Mouse (Mus musculus) ES-Bruce4 (cell line): Measurements from ENCODE around the gene Troap. TPM values are rescaled to one million over a fixed set of nuclear protein-coding genes. Genes with fewer than 3 reads are reported as not detected.

Experiments
- H3K27ac ChIP-seq: 2 replicates; pipeline ENCODE4 v1.5.1; 2012; ENCODE audit warnings: low read length, inconsistent platforms; ENCODE audit not compliant: insufficient read depth
- H3K27me3 ChIP-seq: 2 replicates; pipeline ENCODE4 v1.6.1; 2012; ENCODE audit warnings: mild to moderate bottlenecking, low read length, inconsistent platforms; ENCODE audit not compliant: control insufficient read depth, poor library complexity, insufficient read depth, severe bottlenecking
- H3K36me3 ChIP-seq: 2 replicates; pipeline ENCODE4 v1.6.1; 2012; ENCODE audit warnings: inconsistent platforms, mild to moderate bottlenecking, low read length, moderate library complexity; ENCODE audit not compliant: control insufficient read depth, poor library complexity, insufficient read depth, severe bottlenecking
- H3K4me1 ChIP-seq: one replicate; pipeline ENCODE4 v1.8.1; 2011; ENCODE audit warnings: low read length; ENCODE audit not compliant: control insufficient read depth, insufficient read depth
- H3K4me3 ChIP-seq: 2 replicates; pipeline ENCODE4 v1.5.1; 2011; ENCODE audit warnings: low read depth, mild to moderate bottlenecking, low read length
- H3K9ac ChIP-seq: 2 replicates; pipeline ENCODE4 v1.6.1; 2012; ENCODE audit warnings: low read depth, mild to moderate bottlenecking, inconsistent platforms; ENCODE audit not compliant: poor library complexity, severe bottlenecking
- H3K9me3 ChIP-seq: replicated peaks from 2 replicates; pipeline ENCODE4 v1.6.1; 2012; ENCODE audit warnings: mild to moderate bottlenecking, low read length, inconsistent platforms; ENCODE audit not compliant: control insufficient read depth, poor library complexity, insufficient read depth, severe bottlenecking
- CTCF ChIP-seq: IDR thresholded peaks from one replicate; pipeline ENCODE4 v1.8.1; 2011; ENCODE audit warnings: low read depth, low read length
- EP300 ChIP-seq: IDR thresholded peaks from 2 replicates; pipeline ENCODE4 v1.6.1; 2011; ENCODE audit warnings: low read depth, low read length; ENCODE audit not compliant: insufficient read depth
- POLR2A ChIP-seq: IDR thresholded peaks from one replicate; pipeline ENCODE4 v1.8.1; 2011; ENCODE audit warnings: low read length; ENCODE audit not compliant: insufficient read depth
- polyA plus RNA-seq: library from polyadenylated mRNA; stranded (reverse); fragments of >200 nt; gene quantifications from 2 replicates; pipeline ENCODE4 v1.2.4, GENCODE M21; 2011; ENCODE audit warnings: low read depth; ENCODE audit not compliant: missing spikeins, insufficient read depth, insufficient read length

Troap gene
- polyA plus RNA-seq, 1 experiment: 43.3 TPM

DNA sequence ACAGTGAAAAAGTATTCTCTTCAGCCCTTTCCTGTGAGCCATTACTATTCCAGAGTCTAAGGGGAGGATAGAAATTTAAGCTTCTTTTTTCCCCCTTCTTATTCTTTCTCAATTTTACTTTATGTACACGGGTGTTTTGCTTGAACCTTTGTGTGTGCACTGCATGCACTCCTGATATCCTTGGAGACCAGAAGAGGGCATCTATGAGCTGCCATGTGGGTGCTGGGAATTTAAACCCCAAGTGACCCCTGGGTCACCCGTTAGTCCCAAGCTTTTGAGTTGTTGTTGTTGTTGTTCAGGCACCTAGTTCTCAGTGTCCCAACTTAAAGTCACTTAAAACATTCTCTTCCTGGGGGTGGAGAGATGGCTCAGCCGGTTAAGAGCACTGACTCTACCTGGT, 25.6 kb downstream of the Troap start:
- H3K4me1 ChIP-seq: no peaks in the 10 kb centered on the region
- no peak overlapping the region for H3K4me3 ChIP-seq
- H3K36me3 ChIP-seq: no peaks in the 10 kb centered on the region
- H3K27ac ChIP-seq: no peak overlapping the region
- H3K9ac ChIP-seq: 0 out of 2 replicates have a peak overlapping the region, but pooled peaks have one; percentile 73
- peaks cover 27% of the 10 kb centered on the region for H3K27me3 ChIP-seq
- TF ChIP-seq CTCF (peak; percentile 12), EP300 (no peak)
- H3K9me3 ChIP-seq: no peaks in the 10 kb centered on the region

DNA sequence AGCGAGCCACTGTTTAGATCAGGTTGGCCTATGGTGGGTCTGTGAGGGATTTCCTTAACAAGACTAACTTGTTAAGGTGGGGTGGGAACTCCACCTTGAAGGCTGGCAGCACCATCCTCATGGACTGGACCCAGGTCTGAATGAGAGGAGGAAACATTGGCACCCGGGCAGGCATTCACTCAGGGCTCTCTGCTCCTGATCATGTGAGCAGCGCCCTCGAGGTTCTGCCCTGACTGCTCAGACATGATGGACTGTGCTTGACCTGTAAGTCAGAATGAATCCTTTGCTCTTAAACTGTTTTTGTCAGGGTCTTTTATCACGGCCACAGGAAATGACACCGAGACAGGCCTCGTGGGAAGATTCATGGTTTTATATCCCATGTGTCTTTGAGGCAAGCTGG, 30.9 kb downstream of the Troap start:
- Histone ChIP-seq H3K27me3 (no peaks in the 10 kb centered on the region), H3K9me3 (0 out of 2 replicates have a peak, but pooled peaks cover 2% of the 10 kb centered on the region), H3K4me1 (peaks cover under 1% of the 10 kb centered on the region), H3K36me3 (no peaks in the 10 kb centered on the region), H3K27ac (no peak overlapping the region), H3K4me3 (no peak overlapping the region), H3K9ac (no peak overlapping the region)
- no peak for TF ChIP-seq POLR2A
- no peak for TF ChIP-seq EP300
- no peak for TF ChIP-seq CTCF

DNA sequence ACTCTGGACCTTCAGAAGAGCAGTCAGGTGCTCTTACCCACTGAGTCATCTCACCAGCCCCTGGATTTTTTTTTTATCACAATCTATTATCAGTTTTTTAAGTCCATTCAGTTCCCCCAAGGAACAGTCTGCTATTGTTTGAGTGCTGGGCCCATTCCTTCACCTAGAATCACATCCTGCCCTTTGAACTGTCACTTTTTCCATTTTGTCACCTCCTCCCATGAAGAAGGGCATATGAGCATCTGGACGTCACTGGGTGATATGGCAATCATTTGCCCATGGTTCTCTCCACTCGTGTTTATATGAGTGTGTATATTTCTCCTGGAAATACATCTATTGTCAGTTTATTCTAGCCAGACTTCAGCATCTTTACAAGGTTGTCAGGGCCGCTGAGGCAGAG, 33.5 kb downstream of the Troap start:
- Histone ChIP-seq H3K4me3 (no peak overlapping the region), H3K36me3 (no peaks in the 10 kb centered on the region), H3K9me3 (0 out of 2 replicates have a peak, but pooled peaks cover 2% of the 10 kb centered on the region), H3K27ac (no peak overlapping the region), H3K4me1 (peaks cover 3% of the 10 kb centered on the region), H3K27me3 (no peaks in the 10 kb centered on the region), H3K9ac (no peak overlapping the region)
- TF ChIP-seq CTCF (no peak), EP300 (no peak), POLR2A (no peak)

DNA sequence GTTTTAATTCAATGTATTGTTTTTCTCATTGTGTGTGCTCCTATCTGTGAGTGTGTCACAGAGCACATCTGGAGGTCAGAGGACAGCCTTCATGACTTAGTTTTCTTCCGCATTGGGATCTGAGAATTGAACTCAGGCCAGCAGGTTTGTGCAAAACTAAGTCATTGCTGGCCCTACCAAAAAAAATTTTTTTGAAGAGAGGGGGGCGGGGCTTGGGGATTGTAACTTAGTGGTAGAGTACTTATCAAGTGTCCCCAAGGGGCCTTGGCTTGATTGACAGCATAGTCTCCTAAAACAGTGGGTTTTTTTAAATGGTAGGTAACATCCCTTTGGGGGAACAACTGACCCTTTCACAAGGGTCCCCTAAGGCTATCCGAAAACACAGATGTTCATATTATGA, 36.8 kb downstream of the Troap start:
- Histone ChIP-seq H3K4me3 (no peak overlapping the region), H3K27ac (no peak overlapping the region), H3K36me3 (no peaks in the 10 kb centered on the region), H3K9me3 (0 out of 2 replicates have a peak, but pooled peaks cover under 1% of the 10 kb centered on the region), H3K9ac (no peak overlapping the region), H3K27me3 (no peaks in the 10 kb centered on the region), H3K4me1 (peaks cover 5% of the 10 kb centered on the region)
- TF ChIP-seq CTCF (no peak), EP300 (no peak), POLR2A (no peak)

DNA sequence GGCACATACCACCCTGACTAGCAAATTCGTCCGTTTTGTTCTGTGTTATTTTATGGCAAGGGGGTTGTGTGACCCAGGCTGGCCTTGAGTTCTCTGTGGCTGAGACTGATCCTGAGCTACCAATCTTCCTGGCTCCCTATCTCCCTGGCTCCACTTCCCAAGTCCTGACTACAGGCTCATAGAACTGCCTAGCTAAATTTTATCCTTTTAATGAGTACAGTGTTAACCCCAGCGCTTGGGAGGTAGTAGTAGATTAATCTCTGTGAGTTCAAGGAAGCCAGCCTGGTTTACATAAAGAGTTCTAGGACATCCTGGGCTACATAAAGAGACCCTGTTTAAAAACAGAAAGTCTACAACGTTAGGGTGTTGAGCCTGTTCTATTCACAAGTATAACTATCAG, 37.4 kb downstream of the Troap start:
- no peaks in the 10 kb centered on the region for H3K27me3 ChIP-seq
- no peak overlapping the region for H3K27ac ChIP-seq
- H3K4me1 ChIP-seq: peaks cover 5% of the 10 kb centered on the region
- H3K9ac ChIP-seq: no peak overlapping the region
- TF ChIP-seq EP300: no peak
- no peak for TF ChIP-seq POLR2A
- no peak for TF ChIP-seq CTCF
- H3K4me3 ChIP-seq: no peak overlapping the region
- no peaks in the 10 kb centered on the region for H3K9me3 ChIP-seq
- no peaks in the 10 kb centered on the region for H3K36me3 ChIP-seq

DNA sequence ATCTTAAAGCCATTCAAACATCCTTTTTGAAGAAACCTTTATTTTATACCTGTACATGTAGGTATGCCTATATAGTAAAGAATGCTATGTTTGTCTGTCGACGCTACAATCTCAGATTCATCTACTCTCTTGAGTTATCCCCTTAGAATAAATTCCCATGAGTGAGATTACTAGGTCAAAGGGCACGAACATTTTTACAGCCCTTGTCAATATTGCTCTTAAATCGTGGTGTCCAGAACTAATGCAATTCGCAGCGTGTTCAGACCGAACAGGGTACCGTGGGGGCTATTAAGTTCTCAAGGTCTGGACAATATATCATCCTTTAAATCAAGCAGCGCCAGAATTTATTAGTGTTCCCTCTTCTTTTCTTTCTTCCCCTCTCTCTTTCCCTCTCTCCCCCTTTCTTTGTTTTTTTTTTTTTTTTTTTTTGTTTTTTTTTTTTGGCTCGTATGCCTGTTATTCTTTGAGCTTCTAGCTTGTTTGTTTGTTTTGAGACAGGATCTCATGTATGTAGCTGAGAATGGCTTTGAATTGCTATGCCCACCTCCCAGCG, 38.5 kb downstream of the Troap start:
- Histone ChIP-seq H3K9me3 (no peaks in the 10 kb centered on the region), H3K4me1 (peaks cover 5% of the 10 kb centered on the region), H3K9ac (no peak overlapping the region), H3K27ac (no peak overlapping the region), H3K36me3 (no peaks in the 10 kb centered on the region), H3K4me3 (peak overlapping the region; percentile 67), H3K27me3 (no peaks in the 10 kb centered on the region)
- no peak for TF ChIP-seq EP300
- no peak for TF ChIP-seq CTCF
- TF ChIP-seq POLR2A: no peak
